Mouse (Mus musculus) liver, adult (tissue): Measurements from ENCODE around the gene Gm49318.

Source experiments
- GATA4 ChIP-seq: IDR thresholded peaks from 2 replicates; pipeline ENCODE4 v1.6.1; 2014; ENCODE audit warnings: mild to moderate bottlenecking, low read length; ENCODE audit not compliant: insufficient replicate concordance

Gene Gm49318

DNA sequence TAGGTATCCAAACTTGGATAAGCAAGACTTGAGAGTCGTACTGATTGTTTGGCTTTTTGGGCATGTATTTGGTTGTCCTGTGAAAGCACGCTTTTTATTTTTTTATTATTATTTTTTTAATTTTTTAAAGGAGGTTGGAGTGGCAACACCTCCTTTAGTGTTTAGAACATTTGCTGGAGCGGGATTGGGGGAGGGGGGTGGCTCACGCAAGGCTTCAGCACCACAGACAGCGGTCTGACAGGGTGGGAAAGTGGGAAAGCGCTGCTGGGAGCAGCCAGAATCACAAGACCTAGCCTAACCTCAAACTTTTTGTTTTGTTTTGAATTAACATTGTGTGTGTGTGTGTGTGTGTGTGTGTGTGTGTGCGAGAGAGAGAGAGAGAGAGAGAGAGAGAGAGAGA lies 17.4 kb downstream of the Gm49318 start:
- TF ChIP-seq GATA4, result no peak

DNA sequence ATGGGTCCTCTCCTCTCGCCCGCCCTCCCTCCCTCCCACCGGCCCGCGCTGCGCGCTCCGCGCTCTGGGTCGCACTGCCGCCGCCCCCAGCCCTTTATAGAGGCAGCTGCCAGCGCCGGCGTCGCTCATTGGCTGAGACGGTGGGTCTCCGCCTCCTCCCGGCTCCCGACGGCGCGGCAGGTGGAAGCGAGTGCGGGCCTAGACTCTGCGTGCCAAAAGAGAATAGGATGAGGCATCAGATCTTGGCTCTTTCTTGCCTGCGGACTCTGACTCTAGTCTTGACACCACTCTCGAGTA lies 19.2 kb downstream of the Gm49318 start, which contains the start of gene Elavl3:
Elavl3 (minus strand) TSS at position 66 of the 297 bp plus-strand sequence.
- no peak for TF ChIP-seq GATA4

DNA sequence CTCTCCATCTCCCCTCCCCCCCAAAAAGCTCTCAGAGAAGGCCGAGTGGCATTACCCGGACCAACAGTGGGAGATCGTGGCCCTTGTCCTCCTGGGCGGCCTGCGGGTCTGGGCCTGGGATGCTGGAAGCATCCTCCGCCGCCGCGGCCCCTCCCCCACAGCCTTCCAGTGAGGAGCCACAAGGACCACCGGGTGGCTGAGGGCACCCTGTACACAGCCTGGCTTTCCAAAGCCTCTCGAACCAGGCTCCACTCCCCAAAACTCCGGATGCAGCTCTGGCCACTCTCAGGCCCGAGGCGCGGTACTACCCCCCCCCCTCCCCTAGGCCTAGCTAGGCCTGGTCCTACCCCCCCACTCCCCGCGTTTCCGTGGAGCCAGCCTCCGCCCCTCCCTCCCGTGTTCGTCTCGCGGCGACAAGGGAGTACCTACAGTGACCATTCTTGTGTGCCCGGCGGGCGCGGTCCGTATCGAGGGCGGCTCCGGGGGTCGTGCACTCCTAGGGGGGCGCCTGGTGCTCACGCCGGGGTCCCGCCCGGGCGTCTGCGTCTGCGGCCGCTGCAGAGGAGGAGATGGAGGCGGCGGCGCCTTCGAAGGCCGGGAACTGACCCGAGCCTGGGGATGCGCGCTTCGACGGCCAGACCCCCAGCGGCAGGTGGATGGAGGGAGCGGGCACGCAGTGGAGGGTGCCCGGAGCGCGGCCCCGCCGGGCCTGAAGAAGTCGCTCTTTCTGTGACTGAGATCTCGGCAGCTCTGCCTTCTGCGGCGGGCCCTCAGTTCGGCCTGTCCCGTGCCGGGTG lies 19.7 kb downstream of the Gm49318 start:
- TF ChIP-seq GATA4, result no peak

DNA sequence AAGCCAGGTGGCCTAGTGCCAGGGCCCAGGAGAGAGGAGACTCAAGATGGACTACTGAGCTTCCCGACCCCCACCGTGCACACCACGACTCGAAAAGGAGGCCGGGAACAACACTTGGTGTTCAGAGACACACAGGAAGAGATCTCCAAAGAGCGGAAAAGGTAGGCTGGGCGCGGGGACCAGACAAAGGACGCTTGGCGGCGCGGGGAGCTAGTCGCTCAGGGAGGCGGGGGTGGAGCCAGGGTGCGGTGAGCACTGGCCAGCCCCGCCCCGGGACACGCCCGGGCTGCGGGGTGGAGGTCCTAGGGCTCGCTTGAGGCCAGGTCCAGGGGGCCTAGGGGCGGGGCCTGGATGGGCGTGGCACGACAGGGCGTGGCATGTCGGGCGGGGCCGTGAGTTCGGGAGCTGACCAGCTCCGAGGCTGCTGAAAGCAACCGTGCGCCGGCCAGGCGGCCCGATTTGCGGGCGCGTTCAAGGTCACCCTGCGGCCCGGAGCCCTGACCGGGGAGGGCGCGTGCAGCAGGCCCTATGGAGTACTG lies 20.6 kb downstream of the Gm49318 start:
- TF ChIP-seq GATA4, result no peak

DNA sequence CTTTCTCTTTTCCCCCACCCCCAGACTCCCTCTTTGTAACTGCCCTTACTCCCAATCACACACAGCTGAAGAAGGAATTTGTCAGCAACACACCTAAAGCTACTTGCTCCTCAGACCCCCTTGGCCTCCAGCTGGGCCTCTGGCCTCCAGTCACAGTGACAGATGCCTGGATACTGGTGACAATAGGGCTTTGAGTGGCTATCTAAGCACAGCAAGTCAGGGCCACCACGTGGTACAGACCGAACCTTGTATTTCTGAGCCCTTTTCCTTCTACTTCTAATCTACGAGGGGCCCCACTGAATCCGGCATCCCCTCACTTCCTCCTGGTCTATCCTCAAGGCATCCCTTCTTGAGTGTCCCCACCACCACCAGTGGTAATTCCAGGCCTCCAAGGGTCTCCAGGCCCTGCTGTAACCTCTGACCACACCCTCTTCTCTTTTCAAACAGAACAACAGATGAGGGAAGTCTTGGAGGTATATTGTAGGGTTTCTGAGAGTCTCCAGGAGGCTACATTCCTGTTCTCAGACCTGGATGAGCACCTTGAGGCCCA lies 21.3 kb downstream of the Gm49318 start:
- no peak for TF ChIP-seq GATA4

DNA sequence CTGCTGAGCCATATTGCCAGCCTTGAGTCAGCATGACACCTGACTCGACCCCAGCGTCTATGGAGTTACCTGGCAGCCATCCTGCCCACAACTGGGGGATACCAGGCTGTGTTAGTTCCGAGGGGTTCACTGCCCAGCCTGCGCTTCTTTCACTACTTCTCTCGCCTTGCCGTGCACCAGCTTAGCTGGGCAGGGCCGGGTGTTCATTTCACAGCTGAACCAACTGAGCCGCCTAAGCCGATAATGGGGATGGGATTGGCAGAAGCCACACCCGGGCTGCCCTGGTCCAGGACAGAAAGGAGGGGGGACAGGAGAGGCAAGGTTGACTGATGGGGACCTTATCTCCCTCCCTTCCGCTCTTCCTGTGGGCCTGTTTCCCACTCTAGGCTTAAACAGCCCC lies 21.7 kb downstream of the Gm49318 start:
- no peak for TF ChIP-seq GATA4

DNA sequence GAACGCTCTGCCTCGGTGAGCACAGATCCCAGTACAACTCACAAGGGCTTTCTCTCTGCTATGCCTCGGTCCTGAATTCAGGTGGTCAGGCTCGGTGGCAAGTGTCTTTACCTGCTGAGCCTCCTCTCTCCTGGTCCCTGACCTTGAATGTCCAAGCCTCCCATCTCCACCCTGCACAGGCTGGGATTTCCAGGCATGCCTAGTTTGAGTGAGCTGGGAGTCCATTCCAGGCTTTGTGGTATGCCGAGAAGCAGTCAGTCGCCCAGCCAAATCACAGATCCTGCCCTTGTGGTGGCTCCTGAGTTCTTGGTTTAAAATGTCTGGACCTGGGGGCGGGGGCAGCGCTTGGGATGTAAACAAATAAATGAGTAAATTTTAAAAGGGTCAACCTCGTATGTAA lies 23.7 kb downstream of the Gm49318 start:
- TF ChIP-seq GATA4, result no peak

DNA sequence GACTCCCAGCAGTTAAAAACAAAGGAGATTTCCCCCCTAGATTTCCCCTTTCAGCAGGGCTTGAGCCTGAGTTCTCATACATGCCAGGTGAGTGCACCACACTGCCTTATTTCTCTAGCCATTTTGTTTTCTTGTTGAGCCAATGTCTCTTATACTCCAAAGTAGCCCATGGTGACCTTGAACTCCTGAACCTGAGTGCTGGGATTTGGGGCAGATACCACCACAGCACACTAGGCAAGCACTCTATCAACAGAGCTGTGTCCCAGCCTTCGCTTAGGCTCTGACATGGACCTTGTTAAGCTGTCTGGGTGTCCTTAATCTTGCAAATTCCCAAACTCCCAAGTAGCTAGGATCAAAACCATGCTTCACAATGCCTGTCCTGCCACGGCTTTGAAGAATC lies 29.2 kb downstream of the Gm49318 start:
- no peak for TF ChIP-seq GATA4

DNA sequence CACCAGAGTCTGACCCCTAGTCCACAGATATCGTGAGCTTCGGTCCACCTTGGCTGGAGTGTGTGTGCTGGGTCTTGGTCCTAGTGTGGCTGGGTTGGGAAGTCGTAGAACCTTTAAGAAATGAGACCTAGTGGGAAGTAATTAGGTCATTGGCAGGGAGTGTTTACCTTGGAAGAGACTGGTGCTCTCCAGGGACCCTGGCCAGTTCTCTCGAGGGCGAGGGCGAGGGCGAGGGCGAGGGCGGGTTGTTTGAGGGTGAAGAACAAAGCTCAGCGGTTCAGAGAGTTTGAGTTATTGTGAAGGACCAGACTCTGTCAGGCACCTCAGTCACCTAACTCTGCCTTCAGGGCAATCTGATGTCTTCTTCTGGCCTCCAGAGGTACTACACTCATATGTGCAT lies 33.2 kb downstream of the Gm49318 start:
- no peak for TF ChIP-seq GATA4

DNA sequence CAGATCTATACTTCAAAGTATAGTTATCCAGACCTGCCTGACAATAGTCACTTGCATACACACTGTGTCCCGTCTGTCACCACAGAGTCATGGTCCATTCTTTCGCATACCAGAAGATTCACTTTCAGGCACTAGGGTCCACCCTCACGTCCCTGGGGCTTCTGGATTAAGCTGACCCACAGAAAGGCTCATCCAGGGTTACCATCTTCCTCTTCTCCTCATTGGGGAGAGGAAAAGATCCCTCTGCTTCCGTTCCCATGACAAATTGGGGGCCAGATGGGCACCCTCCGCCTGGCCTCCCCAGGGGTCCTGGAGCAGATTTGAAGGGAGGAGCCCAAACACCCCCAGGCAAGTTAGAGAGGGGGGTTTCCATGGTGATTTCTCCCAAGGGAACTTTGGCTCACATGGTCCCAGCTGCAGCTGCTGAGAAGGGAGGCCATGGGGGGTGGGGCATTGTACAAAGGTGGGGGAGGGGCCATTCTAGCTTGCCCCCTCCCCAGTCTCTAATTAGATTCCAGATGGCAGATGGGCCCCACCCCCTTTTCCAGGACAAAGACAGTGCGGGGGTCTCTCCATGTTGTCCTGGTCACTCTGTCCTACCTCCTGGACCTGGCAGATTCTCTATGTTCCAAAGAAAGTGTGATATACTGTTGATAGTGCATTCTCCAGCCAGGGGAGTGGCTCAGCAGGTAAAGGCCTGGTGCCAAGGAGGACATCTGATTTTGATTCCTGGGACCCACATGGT lies 35.6 kb downstream of the Gm49318 start:
- no peak for TF ChIP-seq GATA4

DNA sequence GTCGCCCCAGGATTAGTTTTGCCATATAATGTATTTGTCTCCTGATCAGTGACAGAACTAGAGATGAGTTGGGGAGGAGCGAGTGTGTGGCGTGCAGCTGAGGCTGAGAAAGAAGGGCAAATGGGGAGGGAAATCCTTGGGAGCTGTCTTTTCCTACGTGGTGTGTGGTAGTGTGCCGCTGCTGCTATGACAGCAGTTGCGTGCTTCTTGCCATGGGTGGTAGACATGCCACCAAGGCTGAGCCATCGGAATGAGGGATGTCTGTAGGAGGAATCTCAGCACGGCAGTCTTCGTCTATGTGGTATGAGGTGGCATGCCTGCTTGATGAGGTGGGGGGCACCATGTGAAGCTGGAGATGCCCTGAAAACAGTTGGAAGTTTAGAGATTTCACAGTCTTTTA lies 40.7 kb downstream of the Gm49318 start:
- TF ChIP-seq GATA4, result no peak

DNA sequence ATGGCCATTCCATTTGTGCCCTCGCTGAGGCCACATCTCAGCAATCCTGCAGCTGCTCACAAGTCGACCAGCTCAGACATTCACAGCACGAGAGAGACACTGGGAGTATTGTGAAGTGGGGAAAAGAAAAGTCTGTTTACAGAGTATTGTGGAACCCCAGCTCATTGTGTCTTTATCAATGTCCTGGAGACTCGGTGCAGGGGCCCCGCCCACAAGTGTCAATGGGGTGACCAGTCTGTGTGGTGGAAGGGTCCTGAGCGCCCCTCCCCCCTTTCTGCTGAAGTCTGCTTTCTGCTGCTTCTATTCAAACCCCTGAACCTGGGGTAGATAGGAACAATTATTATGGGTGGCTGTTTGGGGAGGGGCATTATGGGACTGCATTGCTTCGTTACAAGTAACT lies 42.6 kb downstream of the Gm49318 start:
- TF ChIP-seq GATA4, result no peak

DNA sequence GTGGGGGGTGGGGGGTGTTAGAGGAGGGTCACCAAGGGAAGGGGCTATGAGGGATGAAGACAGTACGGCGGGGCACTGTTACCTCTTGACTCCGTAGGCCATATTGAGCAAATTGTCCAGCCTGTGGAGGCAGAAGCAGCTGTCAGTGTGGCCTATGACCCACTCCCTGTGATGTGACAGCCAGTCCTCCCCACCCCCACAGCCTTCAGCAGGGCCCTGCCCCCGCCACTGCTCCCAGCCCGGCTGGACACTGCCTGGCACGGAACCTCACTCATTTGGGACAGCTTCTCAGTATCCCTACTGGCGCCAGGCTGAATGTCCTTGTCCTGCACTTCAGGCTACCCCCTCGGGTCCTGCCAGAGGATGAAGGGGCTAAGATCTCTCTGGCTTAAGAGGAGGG lies 46.5 kb downstream of the Gm49318 start:
- TF ChIP-seq GATA4, result no peak

DNA sequence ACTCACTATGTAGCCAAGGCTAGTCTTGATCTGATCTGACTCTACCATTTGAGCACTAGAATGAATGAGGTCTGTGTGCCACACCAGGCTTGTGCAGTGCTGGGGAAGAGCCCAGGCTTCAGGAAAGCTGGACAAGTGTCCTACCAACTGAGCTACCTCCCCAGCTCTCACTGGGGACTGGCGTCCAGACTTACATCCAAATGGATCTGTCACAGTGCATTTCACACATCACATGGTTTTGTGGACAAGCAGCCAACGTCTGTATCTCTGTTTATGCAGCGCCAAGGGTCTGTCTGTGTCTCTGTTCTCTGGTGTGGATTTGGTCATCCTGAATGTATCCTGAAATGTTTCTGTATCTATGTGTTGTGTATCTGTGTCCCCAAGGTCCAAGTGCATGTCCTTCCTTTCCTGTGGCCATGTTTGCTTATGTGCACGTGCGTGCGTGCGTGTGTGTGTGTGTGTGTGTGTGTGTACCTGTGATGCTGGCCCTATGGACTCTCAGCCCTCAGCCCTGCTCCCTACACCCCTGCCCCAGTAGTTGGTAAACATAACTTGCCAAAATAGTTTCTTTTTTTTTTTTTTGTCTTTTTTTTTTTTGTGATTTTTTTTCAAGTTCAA lies 53.7 kb downstream of the Gm49318 start:
- no peak for TF ChIP-seq GATA4

DNA sequence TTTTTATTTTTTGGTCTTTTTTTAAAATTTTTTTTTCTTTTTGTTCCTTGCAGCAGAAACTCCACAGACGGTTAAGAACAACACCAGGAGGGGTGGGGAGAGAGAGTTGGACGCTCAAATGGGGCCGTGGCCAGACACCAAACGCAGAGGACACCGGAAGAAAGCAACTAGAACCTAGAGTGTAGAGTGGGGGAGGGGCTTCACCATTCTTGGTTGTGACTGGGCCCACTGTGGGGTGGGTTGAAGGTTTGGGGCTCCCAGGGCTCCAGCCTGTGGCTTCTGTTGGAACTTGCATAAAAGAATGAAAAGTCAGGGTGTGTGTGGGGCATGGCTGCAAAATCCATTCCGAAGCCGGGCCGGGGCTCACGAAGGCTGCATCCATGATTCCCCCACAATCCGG lies 54.8 kb downstream of the Gm49318 start:
- no peak for TF ChIP-seq GATA4

DNA sequence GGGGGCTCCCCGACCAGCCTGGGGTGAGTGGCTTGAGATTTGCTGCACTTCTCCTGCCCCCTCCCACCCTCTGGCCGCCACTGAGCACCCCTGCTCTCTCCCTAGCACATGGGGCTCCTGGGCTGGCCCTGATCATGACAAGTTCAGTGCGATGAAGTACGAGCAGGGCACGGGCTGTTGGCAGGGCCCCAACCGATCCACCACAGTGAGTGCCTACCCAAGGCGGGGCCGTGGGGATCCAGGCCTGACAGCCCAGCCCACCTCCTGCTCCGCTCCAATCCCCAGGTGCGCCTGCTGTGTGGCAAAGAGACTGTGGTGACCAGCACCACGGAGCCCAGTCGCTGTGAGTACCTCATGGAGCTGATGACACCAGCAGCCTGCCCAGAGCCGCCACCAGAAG lies 58.3 kb downstream of the Gm49318 start:
- no peak for TF ChIP-seq GATA4

DNA sequence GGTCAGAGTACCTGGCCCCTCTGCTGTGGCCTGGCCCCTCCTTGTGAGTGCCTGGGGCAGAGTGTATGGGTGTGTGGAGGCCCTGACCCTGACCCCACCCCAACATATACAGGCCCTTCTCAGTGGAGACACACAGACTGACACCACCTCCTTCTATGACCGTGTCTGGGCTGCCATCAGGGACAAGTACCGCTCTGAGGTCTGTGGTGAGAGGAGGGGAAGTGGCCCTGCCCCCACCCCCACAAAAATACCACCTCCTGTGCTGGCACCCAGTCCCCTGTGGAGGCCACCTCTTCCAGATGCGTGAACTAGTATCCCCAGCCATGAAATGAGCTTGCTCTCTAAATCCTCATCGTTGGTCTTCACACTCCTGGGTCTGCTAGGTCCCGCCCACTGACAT lies 60.0 kb downstream of the Gm49318 start:
- no peak for TF ChIP-seq GATA4
